Mouse (Mus musculus): ENCODE measurements at regions not wholly inside any gene's neighbourhood (a gene's known extent, or its start where the extent isn't known, plus 50 kb on each side); places are given as distances from the start of the nearest gene placed in this dataset.

DNA sequence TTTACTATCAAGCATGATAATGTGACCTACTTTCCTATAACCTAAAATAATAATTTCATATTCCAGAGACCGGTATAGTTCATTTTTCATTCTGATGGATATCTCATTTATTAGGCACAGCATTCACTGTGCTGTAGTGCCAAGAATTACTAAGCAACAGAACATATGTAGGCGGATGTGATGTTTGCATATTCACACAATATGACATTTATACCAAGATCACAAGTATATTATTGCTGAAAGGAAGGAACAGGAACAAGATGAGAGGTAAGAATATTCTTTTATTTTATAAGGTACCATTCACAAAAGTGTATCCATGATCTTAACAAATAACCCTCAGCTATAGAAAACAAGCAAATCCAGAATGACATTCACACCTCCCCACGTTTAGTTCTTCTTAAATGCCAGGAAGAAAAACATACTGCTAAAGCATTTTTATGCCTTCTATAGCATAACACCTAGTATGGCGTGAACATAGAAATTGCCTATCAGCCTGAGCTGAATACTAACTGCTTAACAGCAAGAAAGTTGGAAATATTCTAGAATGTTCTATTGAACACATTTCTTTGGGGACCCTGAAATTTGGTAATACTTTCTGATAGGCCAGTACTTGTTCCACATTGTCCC is 1062.8 kb upstream of the Acvr2a start:
- DNase-seq = no peak

DNA sequence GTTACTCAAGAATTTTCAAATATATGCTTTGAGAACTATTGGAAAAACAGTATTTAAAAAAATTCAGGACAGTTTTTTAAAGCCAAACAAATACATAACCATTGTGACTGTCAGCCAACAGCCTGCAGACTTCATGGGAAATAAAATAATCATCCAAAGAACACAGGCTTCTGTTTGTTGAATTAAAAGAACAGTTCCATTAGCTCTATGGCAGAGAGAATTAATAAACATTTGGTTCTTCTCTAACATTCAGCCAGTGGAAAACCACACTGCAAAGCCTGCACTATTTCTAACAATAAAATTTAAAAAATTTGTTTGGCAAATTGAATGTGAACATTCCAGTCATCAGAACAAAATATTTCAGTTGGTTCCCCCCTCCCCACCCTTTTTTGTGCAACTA is 1058.2 kb upstream of the Acvr2a start:
- DNase-seq = no peak

- DNase-seq = no peak
Measured at GRCm38 (mm10) chr2:47756248-47756647, 1057.7 kb upstream of the Acvr2a start.

DNA sequence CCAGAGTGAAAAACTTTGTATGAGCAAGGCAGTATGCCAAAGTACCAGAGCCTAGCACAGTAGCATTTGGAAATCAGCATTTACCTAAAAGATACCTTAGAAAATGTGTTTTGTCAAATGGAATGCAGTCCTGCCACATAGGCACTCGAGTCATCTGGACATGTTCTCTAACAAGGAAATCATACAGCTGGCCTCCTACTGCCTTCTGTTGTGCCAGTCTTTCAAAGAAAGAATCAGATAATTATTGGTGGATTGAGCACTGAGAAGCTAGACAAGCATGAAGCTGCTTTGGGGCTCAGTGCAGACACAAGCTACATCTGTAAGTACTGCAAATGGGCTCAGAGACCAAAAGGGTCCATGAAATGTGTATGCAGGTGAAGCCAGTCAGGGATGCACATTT is 1038.1 kb upstream of the Acvr2a start:
- DNase-seq = no peak

DNA sequence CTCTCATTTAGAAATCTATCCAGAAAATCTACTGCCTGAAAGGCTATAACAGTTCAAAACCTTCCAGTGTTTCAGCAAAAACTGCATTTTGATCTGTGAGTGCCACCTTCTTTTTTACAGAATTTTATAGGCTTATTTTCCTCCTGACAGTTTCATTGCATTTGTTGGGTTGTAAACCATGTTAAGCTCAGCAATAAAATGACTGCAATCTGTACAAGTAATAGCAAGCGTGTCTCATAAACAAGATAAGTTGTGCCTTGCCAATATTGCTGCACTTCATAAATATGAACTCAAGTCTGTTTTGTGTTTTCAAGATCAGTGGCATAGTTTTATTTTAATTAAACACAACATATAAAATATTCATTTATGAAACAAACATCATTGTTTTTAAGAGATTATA is 1036.9 kb upstream of the Acvr2a start:
- no peak for DNase-seq

- peak; percentile 28 for DNase-seq
Measured at GRCm38 (mm10) chr2:47785848-47786247, 1028.1 kb upstream of the Acvr2a start.

DNA sequence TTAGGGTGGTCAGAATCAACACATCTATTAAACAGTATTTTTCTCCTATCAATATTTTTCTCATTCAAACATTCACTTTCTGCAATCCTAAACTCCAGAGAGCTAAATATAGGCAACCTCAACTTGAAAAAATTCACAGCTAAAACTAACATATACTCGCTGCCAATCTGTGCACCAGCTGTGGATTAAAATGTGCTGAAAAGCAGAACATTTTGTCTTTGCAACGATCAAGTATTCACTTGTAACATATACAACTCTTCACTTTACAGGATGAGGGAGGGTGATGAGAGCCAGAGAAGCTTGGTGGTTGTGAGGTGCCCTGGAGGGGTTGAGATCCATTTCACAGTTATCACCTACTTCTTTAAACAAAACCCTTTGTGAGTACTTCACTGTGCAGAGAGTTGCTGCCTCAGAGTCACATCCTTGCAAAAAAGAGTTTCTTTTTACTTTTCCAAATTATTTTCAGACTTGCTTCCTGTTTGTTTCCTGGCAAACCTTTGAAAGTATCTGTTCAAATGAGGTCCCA is 991.1 kb upstream of the Acvr2a start:
- DNase-seq = no peak

DNA sequence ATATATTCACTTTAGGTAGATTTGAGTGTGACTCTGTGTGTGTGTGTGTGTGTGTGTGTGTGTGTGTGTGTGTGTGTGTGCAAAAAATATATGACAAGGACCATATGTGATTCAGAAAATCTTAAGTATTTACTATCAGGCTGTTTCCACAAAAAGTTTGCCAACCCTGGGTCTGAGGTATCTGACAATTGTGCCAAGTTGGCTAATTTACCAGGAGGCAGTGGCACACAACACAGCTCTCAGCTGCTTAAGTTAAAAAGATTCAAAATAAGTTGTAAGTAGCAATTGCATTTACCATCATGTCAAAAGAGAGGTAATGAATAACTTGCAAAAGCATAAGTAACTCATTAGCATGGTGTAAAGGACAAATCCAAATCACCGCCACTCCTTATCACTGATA is 981.4 kb upstream of the Acvr2a start:
- no peak for DNase-seq

- DNase-seq = no peak
Measured at GRCm38 (mm10) chr2:47833517-47833916, 980.4 kb upstream of the Acvr2a start.

GRCm38 (mm10) chr2:47834055-47834799 is 979.7 kb upstream of the Acvr2a start:
- DNase-seq = no peak

DNA sequence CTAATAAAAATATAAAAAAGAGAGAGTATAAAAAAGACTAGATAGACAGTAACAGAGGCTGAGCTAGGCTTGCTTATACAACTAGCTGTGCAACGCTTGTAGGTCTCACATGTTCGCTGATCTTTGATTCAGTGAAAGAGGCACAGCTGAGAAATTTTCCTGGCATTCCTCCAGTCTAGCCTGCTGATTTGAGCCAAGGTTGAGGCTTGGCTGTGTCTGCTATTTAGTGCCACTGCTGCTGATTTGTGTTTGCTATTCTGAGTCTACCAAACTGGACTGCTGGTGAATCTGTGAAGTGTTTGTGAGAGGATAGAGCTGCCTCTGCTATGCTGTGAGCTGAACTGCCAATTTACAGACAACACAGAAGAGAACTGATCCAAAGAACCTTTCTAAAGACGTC is 956.7 kb upstream of the Acvr2a start:
- DNase-seq = no peak

DNA sequence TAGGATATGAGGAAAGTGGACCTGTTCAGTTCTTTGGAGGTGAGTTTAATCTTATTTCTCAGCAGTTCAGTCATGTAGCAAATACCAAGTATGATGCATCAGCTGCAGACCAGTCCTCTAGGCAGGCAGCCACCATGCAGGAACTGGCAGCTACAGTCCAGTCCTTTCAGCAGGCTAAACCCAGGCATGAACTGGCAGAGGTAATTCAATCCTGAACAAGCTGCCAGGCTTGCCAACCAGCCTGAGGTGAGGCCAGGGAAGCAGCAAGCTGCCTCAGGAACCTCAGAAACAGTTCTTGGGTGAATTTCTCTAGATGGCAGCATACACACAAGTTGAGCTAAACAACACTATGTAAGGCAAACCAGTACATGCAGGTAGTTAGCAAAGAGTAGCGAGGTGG is 951.5 kb upstream of the Acvr2a start:
- DNase-seq = no peak

- no peak for DNase-seq
Measured at GRCm38 (mm10) chr2:47878002-47878401, 935.9 kb upstream of the Acvr2a start.

- DNase-seq = no peak
Measured at GRCm38 (mm10) chr2:47879071-47879470, 934.8 kb upstream of the Acvr2a start.

- no peak for DNase-seq
Measured at GRCm38 (mm10) chr2:47879796-47880195, 934.1 kb upstream of the Acvr2a start.

DNA sequence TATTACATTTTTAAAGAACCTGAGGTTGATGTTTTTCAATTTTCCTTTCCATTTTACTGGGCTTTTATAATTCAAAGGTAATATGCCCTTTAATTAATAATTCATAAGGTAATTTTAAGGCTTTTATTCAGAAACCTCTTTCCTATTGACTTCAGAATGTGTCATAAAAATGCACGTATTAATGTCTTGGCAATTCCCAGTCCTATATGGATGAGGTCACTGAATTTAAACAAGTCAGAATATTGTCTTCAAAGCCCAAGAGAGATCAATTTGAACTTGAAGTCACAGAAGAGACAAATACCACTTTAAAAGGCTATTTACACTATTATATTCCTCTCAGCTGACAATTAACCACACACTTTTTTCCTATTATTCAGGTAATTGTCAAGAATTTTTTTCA is 925.7 kb upstream of the Acvr2a start:
- DNase-seq = no peak

GRCm38 (mm10) chr2:47891366-47891765 is 922.5 kb upstream of the Acvr2a start:
- no peak for DNase-seq

GRCm38 (mm10) chr2:47892879-47893278 is 921.0 kb upstream of the Acvr2a start:
- DNase-seq = no peak

GRCm38 (mm10) chr2:47894806-47895205 is 919.1 kb upstream of the Acvr2a start:
- no peak for DNase-seq

DNA sequence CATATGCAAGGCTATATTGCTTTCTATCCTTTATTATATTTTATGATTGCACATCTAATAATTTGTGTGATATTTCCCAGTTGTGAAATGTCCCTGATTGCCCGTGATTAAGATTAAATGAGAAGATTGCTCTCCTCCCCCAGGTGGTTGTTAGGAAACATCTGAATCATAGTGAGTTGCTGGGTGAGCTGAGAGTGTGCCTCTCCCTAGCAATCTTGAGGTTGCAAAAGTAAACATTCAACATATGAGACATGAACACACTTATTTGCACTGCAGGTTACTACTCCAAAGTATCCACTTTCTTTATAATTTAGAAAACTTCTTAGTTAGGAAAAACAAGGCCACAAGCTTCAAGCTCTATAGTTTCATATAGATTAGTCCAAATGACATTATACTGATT is 899.6 kb upstream of the Acvr2a start:
- DNase-seq = no peak

- no peak for DNase-seq
Measured at GRCm38 (mm10) chr2:47914986-47915485, 898.9 kb upstream of the Acvr2a start.

DNA sequence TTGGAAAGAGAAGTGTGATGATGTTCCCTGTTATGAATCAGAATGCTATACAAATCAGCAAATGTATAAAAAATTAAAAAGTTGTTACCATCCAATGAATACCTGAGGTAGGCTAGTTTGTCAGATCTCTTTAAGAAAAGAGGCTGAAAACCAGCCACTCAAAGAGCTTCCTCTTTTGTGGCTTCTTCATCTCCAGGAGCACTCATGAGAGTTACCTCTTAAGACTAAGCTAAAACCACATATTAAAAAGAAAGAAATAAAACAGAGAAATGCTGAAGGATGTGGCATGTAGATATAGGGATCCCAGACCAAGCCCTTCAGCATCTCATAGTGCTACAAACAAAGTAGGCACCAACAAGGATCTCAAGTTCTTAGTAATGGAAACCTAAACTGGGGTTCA is 890.9 kb upstream of the Acvr2a start:
- no peak for DNase-seq

DNA sequence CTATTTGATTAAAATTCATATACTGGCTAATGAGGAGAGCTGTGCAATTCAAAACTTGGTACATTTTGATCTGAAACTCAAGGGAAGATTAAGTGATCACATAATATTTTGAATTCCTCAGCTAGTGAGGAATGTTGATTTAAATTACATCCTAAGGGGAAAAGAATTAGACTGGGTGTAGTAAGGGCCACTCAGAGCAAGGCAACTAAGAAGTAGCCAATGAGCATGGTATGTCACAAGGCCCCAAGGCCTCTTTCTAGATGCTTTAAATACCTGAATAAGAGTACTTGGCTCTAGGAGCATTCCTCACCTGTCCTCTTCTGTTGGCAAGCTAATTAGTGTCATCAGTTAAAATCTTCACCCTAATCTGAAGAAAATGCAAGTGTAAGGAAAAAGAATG is 887.3 kb upstream of the Acvr2a start:
- no peak for DNase-seq

GRCm38 (mm10) chr2:47945061-47945460 is 868.8 kb upstream of the Acvr2a start:
- DNase-seq = no peak
